Mouse (Mus musculus) liver, postnatal 0 days (tissue): Measurements from ENCODE around the gene Chit1.

Experiments used
- CTCF ChIP-seq: sonication (generic); IDR thresholded peaks from 2 replicates; pipeline ENCODE4 v1.5.1; 2016; ENCODE audit warnings: antibody characterized with exemption, low read depth
- EP300 ChIP-seq: IDR thresholded peaks from 2 replicates; pipeline ENCODE4 v1.6.1; 2016; ENCODE audit warnings: antibody characterized with exemption, low read depth, mild to moderate bottlenecking

DNA sequence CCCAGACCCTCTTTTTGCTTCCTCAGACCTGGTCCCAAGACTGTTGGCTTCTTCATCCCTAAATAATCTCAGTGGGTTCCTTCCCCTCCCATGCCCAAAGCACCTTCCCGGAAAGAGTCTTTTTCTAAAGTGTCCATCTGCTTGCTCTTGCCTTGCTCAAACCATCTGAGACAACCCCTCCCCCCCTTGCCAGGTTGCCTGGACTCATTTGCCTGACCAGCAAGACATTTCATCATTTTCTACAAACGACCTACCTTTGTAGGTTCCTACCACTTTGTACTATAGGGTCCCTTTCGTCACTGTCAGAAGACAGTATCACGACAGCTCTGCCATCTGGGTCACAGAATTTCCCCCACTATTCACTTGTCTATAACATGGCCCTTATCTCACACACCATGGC is 30.6 kb upstream of the Chit1 start:
- TF ChIP-seq CTCF (no peak), EP300 (no peak)
